Mouse (Mus musculus): ENCODE results near the gene Gm3043. TPM values are rescaled to one million over a fixed set of nuclear protein-coding genes. Genes with fewer than 3 reads are reported as not detected.
"Not testable (repeated sequence)": the region's sequence is repeated elsewhere in the genome, so short reads cannot be mapped to it uniquely, and the experiment has no call there.

The Gm3043 gene
- not detected in 2 replicates for polyA plus RNA-seq (2015; fragmentation: Nextera tagmentation; extraction: Ambion mirVana)

DNA sequence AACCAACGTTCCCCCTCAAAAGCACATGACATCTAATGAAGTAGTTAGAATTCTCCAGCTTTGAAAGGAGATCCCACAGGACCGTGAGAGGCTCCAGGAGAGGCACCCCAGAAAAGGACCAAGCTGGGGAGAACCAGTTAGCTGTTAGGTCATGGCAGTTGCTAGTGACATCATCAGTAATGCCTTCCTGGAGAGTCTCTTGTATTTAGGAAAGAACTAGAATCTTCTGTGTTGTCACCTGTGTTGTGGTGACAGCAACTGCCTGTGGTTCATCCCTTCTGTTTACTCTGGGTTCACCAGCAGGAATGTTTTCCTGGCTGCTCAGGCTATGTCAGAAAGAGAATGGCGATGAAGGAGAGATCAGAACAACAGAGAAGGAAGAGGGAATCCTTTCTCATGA lies at the start of gene Gm3043:
Gene Gm3043, plus strand, starts transcription at position 301 of the 400 bp plus-strand sequence.
- WGBS, result no CpG with 5 or more reads among the region's 3 CpGs
- ATAC-seq, result not testable (repeated sequence)

DNA sequence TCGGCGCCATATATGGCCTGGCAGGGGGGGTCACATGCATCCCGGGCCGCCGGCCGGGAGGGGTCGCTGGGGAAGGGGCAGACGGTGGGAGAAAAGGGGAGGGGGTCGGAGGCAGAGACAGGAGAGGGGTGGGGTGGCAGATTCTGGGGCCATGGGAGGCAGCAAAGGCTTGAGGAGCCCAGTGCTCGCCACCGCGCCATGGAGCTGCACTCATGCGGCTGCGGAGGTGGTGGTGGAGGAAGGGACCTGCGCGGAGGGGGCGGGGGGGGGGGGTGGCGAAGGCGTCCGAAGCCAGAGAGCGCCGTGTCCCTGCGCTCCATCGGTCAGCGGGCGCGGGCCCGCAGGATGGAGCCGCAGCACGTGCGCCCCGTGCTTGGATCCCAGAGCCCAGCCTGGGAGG lies 36.9 kb upstream of the Gm3043 start, which contains the start of gene Gm3020:
Gene Gm3020, plus strand, starts transcription at position 301 of the 400 bp plus-strand sequence.
- H3K36me3 ChIP-seq (ENCODE audit: insufficient read depth, low read length); H3K9ac ChIP-seq (replicated peaks; ENCODE audit: low read depth); H3K4me3 ChIP-seq (ENCODE audit: low read depth, low read length); H3K4me1 ChIP-seq (ENCODE audit: insufficient read depth, low read depth, low read length); H3K4me2 ChIP-seq (replicated peaks; ENCODE audit: low read depth, low read length); ATAC-seq; H3K27me3 ChIP-seq (replicated peaks; ENCODE audit: insufficient read depth, low read length); H3K27ac ChIP-seq (ENCODE audit: low read length); DNase-seq (ENCODE audit: low spot score); H3K9me3 ChIP-seq (ENCODE audit: low read length): not testable (repeated sequence)
- WGBS, result no CpG with 5 or more reads among the region's 32 CpGs

More for the DNA sequence above, at the start of gene Gm3043:
- not testable (repeated sequence) for H3K4me2 ChIP-seq (replicated peaks; ENCODE audit: low read depth, low read length); H3K27ac ChIP-seq (ENCODE audit: low read length); H3K9me3 ChIP-seq (ENCODE audit: low read length); H3K27me3 ChIP-seq (replicated peaks; ENCODE audit: insufficient read depth, low read length); DNase-seq (ENCODE audit: low spot score); H3K4me3 ChIP-seq (ENCODE audit: low read depth, low read length); H3K9ac ChIP-seq (replicated peaks; ENCODE audit: low read depth); H3K36me3 ChIP-seq (ENCODE audit: insufficient read depth, low read length); H3K4me1 ChIP-seq (ENCODE audit: insufficient read depth, low read depth, low read length)

Other genes starting within 250 kb of the Gm3043 start
- gene Gm10408, start 239.4 kb upstream of the Gm3043 start, polyA plus RNA-seq (2015; fragmentation: Nextera tagmentation; extraction: Ambion mirVana), result not detected in 2 replicates
- not detected in 2 replicates for gene Gm3012, start 54.3 kb upstream of the Gm3043 start, polyA plus RNA-seq (2015; fragmentation: Nextera tagmentation; extraction: Ambion mirVana)
- 0.47 and 0.50 TPM in 2 replicates for gene Gm3020, start 36.8 kb upstream of the Gm3043 start, polyA plus RNA-seq (2015; fragmentation: Nextera tagmentation; extraction: Ambion mirVana)
- not detected in 2 replicates for gene Gm3002, start 121.3 kb downstream of the Gm3043 start, polyA plus RNA-seq (2015; fragmentation: Nextera tagmentation; extraction: Ambion mirVana)
- gene Gm3033, start 157.5 kb downstream of the Gm3043 start, polyA plus RNA-seq (2015; fragmentation: Nextera tagmentation; extraction: Ambion mirVana), result not detected in 2 replicates
- gene Gm2916, start 195.4 kb downstream of the Gm3043 start, polyA plus RNA-seq (2015; fragmentation: Nextera tagmentation; extraction: Ambion mirVana), result not detected in 2 replicates
- not detected in 2 replicates for gene Gm3029, start 243.0 kb downstream of the Gm3043 start, polyA plus RNA-seq (2015; fragmentation: Nextera tagmentation; extraction: Ambion mirVana)